Mouse (Mus musculus) retina, adult 2 months (tissue): ENCODE data around the gene Rbm33.

Experiments
- DNase-seq: peaks from one replicate; pipeline ENCODE4 v3.0.0-alpha.2; 2012; ENCODE audit warnings: low read depth, low spot score

Gene Rbm33

GRCm38 (mm10) chr5:28462741-28463590, 146.0 kb downstream of the Rbm33 start:
- no peak for DNase-seq

GRCm38 (mm10) chr5:28463656-28464055, 146.7 kb downstream of the Rbm33 start:
- DNase-seq = no peak

GRCm38 (mm10) chr5:28464361-28465098, 147.6 kb downstream of the Rbm33 start:
- DNase-seq = no peak

DNA sequence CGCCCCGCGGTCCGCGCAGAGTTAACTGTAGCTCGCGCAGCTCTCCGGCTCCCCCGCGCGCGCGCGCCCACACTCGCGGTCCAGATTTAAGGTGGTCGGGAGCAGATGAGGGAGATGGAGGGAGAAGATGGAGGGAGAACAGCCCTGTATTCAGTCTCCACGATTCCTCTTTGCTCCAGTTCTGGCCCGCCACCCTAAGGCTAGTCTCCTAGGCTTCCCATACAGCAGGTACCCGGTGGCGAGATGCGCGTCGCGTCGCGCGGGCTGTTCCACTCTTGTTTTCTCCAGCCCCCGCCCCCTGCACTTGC, 148.1 kb downstream of the Rbm33 start:
- no peak for DNase-seq

DNA sequence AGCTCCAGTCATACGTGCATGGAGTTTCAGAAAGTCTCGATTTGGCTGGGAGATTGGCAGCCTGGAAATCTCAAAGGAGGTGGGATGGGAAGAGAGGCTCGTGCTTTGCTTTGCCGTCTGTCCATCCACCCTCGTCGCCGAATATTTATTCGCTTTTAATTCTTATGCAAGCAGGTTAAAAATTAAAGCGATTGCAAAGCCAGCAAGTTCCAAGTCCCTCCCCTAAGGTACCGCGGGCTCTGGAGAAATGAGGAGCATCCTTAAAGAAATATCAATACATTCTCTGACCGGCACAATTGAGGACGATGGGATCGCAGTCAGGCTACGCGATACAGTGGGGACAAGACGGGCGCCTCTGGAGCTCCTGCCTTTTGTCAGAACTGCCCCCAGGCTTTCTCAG, 148.6 kb downstream of the Rbm33 start:
- no peak for DNase-seq

DNA sequence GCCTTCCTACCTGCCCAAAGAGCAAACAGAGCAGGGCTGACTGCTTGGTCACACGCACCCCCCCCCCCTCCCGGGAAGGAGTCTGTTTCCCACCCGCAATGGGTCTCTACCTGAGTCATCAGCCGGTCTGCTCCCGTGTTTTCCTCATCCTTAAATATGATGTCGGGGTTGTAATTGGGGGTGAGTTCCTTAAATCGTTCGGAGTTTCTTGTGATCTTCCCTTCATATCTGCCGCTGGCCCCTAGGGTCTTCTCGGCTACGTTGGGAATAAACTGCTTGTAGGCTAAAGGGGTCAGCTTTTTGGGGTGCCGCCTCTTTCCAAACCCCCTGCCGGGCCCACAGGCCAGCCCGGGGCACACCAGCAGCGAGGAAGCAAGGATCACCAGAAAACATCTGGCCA, 149.4 kb downstream of the Rbm33 start:
- no peak for DNase-seq

DNA sequence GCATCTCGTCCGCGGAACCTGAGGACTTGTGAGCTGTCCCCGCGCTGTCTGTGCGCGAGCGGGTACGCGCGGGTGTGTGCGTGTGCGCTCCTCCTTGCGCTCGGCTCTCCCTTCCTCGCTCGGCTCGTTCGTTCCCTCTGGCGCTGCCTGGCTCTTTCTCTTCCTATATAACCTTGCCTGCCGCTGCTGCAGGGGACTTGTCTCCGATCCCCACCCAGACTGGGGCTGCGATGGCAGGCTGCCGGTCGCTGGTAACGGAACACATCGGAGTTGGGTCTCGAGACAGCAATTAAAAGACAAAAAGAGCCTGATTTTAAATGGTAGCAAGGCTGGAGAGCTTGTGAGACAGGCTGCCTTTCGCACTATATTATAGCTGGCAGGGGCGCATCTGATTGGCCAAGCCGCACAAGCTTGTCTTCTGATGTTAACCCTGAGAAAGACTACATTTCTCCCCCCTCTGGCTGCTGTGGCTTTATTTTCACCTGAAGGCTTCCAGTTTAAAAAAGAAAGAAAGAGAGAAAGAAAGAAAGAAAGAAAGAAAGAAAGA, 149.9 kb downstream of the Rbm33 start, which contains the start of gene Shh:
TSS of gene Shh (minus strand) at position 497 of the 547 bp plus-strand sequence.
- DNase-seq = no peak
